Mouse (Mus musculus) megakaryocyte-erythroid progenitor cell, adult 5-6 weeks (primary cell): ENCODE results near the gene Wdr6. TPM values are rescaled to one million over a fixed set of nuclear protein-coding genes. Genes with fewer than 3 reads are reported as not detected.
A peak's percentile ranks its signal among the peaks of the same experiment; 100 is the strongest.

Experiments used
- ATAC-seq: replicated peaks from 2 replicates; pipeline ENCODE4 v1.8.0; 2016; ENCODE audit warnings: mild to moderate bottlenecking, inconsistent platforms; ENCODE audit not compliant: severe bottlenecking, poor library complexity, low FRiP score, low TSS enrichment
- total RNA-seq, 2 experiments: library from RNA; stranded (forward) in 1 of 2; stranded (reverse) in 1 of 2; fragments of 200-1000, 215-1000 nt in 1 of 2; fragments of >200 nt in 1 of 2; fragmentation: Nextera tagmentation in 1 of 2; gene quantifications; 2 replicates each; pipeline ENCODE4 v1.2.3; 2014 to 2017

Wdr6 gene
- total RNA-seq, 2 experiments from 2014 or later = 26.8 to 34.7 TPM

DNA sequence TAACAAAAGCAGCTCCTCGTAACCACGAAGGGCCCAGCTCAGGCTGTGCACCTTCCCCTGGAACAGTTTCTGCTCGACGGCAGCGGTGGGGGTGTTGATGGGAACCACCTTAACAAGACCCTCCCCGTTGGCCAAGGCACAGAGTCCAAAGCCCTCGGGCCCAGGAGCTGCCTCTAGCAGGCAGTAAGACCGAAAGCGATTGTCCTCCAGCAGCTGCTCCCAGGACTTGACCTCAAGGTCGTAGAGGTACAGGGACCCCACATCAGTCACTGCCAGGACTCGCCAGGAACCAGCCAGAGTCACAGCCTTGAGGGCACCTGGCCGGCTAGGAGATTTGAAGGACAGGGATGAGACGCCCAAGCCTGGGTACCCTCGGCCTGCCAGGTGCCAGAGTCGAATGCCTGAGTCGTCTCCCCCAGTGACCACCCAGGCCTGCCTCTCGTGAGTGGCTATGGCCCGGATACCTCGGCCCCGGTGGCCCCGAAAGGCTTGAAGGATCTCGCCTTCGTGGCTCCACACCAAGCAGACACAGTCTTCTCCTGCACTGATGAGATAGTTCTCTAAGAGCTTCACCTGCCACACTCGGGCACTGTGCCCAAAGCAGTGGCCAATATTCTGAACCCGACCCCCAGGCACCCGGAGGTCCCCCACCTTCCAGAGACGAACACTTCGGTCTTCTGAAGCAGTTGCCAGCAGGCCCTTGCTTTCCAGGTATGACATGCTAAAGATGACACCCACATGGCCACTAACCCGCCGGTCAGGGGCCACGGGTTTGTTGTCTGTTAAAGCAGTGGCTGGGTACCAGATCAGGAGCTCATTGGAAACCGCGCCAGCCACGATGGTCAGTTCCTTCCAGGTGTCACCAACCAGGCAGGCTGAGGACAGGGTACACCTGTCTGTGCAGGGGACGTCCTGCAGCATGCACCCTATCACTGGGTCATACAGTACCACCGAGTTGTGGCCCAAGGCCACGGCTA, 2.9 kb downstream of the Wdr6 start:
- ATAC-seq = no peak

GRCm38 (mm10) chr9:108574921-108575320, 3.6 kb downstream of the Wdr6 start:
- no peak for ATAC-seq

DNA sequence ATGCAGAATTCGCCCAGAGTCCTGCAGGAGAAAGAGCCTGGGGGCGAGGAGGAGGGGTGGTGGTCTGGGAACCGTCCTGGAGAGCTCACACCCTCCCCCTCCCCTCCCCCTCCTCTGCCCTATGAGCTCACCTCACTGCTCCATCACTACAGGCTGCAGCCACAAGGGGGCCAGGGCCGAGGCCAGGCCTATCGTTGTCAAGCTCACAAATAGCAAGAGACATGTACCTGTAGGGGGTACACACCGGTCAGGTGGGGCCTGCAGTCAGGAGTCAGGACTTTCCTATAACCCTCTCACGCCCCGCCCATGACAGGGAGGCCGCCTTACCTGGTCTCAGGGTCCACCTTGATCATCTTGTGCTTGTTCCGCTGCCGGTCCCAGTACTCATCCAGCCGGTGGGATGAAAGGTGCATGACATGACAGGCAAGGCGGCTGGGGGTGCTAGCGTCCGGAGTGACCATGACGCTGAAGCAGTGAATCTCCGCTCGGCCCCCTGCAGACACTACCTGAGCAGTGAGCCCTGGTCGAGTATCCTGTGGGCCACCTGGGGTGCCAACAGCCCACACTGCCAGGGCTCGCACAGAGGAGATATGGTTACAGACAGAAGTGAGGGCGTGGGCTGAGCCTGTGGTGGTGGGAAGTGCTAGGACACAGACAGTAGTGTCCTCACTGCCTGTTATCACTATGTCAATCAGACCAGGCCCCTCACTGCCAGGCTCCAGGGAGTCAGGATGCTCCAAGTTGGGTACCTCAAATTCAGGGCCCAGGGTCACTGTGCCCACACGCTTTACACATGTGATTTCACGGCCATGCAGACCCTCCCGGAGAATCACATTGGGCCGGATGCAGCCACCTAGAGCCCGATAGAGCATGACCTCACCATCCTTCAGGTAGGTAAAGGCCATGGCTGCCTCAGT, 4.5 kb downstream of the Wdr6 start:
- ATAC-seq = no peak

- no peak for ATAC-seq
These were observed 6.2 kb downstream of the Wdr6 start for GRCm38 (mm10) chr9:108572321-108572720.

GRCm38 (mm10) chr9:108571401-108571973, 7.1 kb downstream of the Wdr6 start:
- no peak for ATAC-seq

- ATAC-seq = peak; percentile 23; the same call in 1 of the 2 replicates
These were observed 8.2 kb downstream of the Wdr6 start for GRCm38 (mm10) chr9:108570207-108570896.

DNA sequence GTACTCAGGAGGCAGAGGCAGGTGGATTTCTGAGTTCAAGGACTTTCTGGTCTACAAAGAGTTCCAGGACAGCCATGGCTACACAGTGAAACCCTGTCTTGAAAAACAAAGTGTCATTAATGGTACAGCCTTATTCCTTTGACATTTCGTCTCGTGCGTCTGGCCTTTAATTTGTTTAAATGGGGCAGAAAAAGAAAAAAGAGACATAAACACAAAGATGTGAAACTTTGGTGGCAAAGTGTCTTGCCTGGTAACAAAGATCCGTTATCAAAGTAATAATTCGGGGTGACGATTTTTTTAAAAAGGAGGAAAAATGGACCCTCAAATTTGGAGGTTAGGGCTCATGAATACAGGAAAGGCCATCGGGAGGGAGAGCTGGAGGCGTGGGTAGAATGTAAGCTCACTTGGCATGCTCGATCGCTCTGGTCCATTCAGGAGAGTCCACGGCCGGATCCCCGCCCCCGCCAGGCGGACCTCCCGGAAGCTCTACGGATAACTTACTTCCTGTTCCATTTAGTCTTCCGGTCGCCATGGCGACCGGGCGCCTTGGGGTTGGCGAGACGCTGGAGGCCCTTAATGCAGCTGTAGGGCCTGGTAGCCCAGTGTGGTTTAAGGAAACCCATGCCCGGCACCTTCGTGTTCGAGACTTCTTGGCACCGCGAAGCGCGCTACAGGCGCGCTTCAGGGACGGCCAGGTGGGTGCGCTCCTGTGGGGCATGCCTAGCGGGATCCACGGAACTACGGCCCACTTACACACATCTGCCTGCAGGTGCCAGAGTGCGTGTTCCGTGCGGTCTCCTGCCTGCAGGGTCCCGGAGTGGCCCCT, 8.9 kb downstream of the Wdr6 start, which contains the start of gene Dalrd3:
Gene Dalrd3 (plus strand): TSS at position 506 of the 826 bp plus-strand sequence.
- peak; percentile 48 for ATAC-seq

GRCm38 (mm10) chr9:108568511-108568921, 10.0 kb downstream of the Wdr6 start:
- ATAC-seq = no peak

DNA sequence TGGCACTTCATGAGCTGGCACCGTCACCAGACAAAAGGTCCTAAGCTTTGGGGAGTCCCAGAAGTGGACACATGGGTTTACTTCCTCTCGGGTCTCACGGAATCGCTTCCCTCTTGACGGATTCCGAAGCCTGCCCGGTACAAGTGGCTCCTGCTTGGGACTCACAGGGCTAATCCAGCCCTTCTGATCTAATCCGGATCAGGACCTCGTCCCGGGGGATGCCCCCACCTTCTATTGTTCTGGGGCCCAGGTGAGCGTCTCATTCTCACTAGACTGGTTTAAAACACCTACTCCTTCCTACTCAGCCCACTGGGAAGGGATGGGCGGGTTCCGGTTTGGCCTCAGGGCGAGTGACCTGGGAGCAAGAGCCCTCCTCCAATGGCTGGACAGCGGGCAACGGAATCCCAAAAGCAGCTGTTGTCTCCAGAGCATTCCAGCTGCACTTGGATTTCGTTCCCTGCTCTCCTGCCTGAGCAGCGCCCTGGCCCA, 10.6 kb downstream of the Wdr6 start:
- no peak for ATAC-seq

GRCm38 (mm10) chr9:108566815-108567776, 11.4 kb downstream of the Wdr6 start, which contains the start of gene Ndufaf3:
Ndufaf3 (minus strand) TSS chr9:108567434.
- peak; percentile 56 for ATAC-seq

GRCm38 (mm10) chr9:108565881-108566814, 12.4 kb downstream of the Wdr6 start:
- ATAC-seq = peak; percentile 0; the same call in 1 of the 2 replicates

GRCm38 (mm10) chr9:108564131-108564530, 14.4 kb downstream of the Wdr6 start:
- 0 out of 2 replicates have a peak, but pooled peaks have one; percentile 6 for ATAC-seq

DNA sequence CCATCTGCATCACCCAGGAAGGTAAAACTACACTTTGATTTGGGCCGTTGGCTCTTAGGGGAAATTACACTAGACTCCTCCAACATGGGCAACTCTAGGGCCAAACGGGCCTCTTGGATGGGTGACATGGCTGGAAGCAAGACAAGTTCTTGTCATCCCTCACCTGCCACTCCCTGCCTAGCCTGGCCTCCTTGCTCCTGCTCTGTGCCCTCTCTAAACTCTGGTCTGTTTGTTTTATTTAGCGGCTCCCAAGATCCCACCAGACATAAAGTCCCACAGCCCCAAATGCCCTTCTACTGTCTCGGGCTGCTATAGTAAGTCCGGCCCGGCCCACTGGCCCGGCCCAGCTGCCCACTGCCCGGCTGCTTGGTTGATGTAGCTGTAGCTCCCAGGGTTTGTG, 14.9 kb downstream of the Wdr6 start:
- no peak for ATAC-seq

DNA sequence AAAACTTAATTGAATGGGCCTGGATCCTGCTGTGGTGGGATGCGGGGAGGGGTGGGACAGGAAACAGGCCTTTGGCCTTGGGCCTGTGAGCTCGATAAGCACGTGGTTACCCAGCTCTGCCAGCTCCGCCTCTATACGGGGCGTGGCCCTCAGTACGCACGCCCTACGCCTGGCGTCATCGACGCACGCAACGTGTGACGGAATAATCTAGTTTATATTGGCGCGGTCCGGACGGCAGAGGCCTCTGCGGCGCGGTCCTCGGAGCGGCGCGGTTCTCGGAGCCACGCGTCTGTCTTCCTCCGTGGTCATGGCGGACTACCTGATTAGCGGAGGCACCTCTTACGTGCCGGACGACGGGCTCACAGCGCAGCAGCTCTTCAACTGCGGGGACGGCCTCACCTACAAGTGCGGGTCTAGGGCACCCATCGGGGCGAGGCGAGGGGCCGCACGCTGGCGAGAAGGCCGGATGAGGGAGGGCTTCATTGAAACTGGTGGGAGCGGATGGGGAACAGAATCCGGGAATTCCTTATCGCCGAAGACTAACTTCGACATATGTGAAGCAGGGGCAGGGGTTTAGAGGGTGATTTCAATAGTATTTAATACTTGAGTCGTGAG, 18.2 kb downstream of the Wdr6 start, which contains the start of gene Impdh2:
Gene Impdh2 (plus strand): TSS at position 60 of the 615 bp plus-strand sequence.
- peak; percentile 94 for ATAC-seq

GRCm38 (mm10) chr9:108559169-108559568, 19.4 kb downstream of the Wdr6 start:
- ATAC-seq = no peak
